Mouse (Mus musculus) hematopoietic stem cell, adult 5-6 weeks (primary cell): ENCODE measurements at regions not wholly inside any gene's neighbourhood (a gene's known extent, or its start where the extent isn't known, plus 50 kb on each side); places are given as distances from the start of the nearest gene placed in this dataset.

Experiments
- ATAC-seq, 2 experiments: fragments of 125-278 bp in 1 of 2; replicated peaks in 1 of 2; 2 replicates each; pipeline ENCODE4 v1.8.0; 2016 to 2017; ENCODE audit warnings: inconsistent platforms in 2 of 2, mild to moderate bottlenecking in 2 of 2, moderate number of reproducible peaks in 2 of 2, low read depth in 1 of 2, moderate TSS enrichment in 1 of 2; ENCODE audit not compliant: low FRiP score in 2 of 2, poor library complexity in 2 of 2, severe bottlenecking in 2 of 2, insufficient read depth in 1 of 2, low TSS enrichment in 1 of 2

DNA sequence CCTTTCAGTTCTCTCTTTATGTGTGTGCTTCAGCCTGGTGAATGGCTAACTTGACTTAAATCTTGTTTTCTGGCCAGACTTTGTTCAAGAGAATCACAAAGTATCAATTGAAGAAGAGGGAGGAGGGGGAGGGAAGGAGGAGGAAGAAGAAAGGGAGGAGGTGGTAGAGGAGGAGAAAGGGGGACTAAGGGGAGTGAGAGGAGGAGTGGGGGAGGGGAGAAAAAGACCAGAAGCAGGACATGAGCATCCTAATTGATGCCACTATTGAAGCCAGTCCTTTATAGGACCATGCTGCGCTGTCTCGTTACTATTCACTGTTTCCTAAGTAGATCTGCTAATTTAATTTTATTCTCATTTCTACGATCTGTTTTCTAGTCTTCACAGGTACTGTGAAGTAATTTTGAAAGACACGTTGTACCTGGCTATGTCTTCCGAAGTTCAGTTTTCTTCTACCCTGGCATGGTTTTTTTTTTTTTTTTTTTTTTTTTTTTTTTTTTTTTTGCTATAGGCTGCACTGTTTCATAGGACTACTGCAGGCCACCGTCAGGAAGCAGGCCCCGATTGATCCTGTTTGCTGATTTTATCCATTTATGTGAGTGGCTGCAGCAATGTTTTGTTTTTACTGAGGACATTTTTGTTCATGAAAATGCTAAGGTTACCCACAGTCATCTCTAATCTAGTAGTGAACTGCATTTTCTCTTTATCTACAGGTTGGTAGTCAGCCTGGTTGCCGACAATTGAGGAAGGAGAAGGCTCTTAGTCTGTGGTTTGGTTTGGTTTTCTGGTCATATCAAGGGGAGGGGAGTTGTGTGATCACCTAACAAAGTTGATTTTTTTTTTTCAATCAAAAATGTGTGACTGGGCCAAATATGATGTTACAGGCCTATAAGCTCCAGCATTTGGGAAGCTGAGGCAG is 184.1 kb upstream of the Meis1 start:
- ATAC-seq, result peak; percentile 46 to 60; a peak in 2 of 4 replicates

DNA sequence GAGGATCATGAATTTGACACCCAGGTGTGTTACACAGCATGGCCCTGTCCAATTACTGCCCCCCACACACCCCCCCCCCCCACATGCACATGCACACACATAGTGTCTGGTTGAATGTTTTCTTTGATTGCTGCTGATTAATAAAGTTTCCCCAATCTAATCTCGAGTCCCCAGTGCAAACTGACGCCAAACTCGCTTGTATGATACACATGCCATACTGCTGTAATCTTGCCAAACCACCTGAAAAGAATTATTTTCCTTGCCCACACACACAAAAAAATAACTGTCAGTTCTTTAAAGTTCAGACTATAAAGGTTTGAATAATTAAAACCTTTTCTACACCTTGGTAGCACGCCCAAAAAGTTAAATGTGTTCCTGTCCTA is 184.7 kb upstream of the Meis1 start:
- ATAC-seq, result no peak; a peak in 1 of 4 replicates

DNA sequence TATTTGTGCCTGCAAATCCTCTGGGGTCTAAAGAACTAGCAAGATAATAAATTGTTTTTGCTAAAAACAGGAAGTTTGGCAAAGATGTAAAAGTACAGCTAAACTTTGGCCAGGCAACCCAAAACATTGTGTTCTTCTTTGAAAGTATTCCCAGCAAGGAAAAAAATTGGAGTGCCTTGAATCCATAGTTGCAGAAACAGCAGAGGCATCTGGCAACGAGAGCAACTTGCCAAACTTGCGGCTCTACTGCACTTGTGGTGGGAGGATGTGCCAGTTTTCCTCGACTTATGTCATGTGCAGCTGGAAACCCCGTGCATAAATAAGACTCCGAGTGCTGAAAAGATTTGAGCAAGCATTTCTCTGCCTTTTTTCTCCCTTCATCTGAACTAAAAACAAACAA is 185.2 kb upstream of the Meis1 start:
- ATAC-seq, result no peak

DNA sequence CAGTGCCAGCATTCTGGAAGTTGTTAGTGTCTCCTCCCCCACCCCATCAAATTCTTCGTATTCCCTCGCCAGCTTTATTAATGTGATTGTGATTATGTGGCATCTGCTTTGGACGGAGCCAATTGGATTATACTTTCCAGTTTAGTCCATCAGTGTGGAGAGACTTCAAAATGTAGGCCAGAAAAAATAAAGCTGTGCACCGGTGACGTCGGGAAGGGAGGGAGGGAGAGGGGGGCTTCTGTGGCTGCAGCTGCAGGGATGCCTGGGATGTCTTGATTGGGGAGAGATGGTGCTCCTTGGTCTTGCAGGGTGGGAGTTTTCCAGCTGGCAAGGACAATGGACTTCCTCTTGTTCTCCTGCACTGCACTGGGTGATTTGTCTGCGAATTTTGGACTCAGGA is 185.7 kb upstream of the Meis1 start:
- no peak for ATAC-seq

DNA sequence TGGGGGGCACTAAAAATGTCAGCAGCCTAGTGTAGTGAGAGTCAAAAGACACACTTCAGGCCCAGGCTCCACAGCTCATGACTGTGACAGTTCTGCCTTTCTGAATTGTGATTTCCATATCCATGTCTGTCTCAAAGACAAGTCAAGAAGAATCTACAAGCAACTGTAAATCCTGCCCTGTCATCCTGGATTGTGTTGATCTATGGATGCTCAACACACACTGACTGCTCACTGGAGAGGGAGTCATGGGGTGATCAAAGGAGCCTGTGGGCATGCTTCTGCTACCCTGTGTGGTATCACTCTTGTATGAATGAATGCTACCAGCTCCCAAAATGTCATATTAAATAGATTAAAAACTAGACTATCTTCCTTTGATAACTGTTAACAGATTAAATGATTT is 186.4 kb upstream of the Meis1 start:
- ATAC-seq, result no peak

DNA sequence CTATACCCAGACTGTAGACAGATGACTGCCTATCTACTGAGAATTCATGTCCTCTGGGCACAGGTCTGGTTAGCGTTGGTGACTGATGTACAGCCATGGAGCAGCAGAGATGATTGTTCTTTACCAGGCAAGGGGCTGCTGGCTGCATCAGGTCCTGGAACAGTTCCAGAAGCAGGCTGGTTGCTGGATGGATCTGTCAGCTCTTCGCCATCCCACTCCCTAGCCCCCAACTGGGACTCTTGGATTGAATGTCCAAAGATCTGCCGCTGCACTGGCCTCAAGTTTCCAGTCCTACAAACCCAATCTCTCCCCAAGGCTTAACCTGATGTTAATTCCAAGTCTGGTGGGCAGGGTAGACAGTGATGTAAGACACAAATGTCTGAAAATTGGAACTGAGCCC is 200.7 kb upstream of the Meis1 start:
- no peak for ATAC-seq

DNA sequence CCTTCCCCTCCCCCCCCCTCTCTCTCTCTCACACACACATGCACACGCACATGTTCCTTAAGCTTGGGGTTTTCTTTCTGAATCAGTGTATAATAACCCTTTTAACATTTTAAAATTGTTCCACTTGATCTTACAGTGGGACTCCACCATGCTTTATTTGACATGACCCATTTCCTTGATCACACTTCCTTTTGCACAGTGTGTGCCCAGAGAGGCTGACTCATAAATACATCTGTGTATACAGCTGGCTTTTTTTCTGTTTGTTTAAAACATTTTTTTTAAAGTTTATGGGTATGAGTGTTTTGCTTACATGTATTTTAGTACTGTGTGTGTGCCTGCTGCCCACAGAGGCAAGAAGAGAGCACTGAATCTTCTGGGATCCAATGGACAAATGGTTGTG is 202.7 kb upstream of the Meis1 start:
- ATAC-seq, result no peak

DNA sequence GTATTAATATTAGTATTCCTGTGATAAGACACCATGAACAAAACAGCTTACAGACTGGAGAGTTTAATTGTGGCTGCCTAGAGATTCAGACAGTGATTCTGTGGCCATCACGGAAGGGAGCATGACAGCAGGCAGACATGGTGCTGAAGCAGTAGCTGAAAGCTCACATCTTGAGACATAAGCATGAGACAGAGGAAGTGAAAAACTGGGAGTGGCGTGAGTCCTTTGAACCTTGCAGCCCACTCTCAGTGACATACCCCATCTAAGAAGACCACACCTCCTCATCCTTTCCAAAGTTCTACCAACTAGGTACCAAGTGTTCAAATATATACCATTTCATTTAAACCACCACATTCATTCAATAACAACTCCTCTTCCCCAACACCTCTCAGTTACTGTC is 208.0 kb upstream of the Meis1 start:
- ATAC-seq, result no peak

DNA sequence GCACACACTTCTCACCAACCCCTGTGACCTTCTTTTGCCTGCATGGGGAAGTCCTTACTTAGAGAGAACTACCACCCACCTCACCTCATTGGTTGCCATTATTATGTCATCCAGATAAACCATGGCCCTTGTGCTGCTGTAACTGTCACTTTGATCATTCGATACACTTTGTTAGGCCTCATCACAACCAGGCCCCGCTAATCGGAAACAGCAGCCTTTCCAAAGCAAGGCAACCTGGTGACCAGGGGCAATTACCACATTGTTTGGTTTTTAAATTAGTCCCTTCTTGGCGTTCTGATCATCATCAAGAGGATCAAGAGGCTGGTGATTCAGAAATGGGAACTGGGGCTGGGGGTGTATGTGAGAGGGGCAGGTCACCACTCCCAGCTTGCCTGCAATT is 208.9 kb upstream of the Meis1 start:
- ATAC-seq, result no peak

DNA sequence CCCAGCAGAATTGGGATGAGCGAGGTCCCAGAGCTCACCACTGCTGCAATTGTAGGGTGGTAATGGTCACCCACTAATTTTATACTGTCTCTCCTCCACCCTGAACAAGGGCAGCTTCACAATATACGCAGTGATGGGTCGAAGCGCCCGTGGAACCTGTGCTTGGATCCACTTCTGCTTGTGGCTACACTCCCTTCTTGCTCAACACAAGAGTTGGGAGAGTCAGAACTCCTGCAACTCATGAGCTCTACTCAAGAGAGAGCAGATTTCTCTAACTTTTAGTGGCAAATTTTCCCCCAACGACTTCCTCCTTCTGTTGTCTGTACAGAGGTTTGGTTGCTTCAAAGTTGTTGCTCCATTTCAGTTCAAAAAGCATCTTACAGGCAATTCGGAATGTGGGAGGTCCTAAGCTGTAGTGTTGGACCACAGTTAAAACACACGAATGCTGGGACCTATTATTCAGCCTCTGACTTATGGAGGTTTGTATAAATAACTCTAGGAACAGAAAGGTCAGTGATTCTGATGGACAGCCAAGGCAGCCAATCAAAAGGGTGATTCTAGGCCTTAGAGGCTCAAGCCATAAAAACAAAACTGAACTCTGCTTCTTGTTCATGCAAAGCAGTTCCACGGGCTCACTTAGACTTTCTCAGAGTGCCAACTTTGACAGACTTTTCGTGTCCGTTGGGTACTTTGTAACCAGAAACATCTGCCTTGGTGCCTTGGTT is 227.8 kb upstream of the Meis1 start:
- ATAC-seq, result no peak

DNA sequence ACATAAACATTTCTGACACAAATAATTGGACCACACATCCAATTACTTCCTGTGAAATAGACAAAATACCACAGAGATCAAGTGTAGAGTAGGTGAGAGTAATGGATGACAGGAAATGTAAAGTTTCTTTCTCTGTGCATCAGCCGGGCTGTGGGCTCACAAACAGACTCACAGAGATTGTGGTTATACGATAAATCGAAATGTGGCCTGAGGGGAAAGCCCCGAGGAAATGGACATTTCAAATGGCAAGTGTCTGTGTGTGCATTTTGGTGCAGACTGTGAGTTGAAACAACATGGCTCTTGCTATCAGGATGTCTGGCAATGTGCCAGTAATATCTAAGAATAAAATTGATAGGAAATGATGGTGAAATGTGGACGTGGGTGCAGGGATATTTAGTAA is 234.8 kb upstream of the Meis1 start:
- ATAC-seq, result no peak

DNA sequence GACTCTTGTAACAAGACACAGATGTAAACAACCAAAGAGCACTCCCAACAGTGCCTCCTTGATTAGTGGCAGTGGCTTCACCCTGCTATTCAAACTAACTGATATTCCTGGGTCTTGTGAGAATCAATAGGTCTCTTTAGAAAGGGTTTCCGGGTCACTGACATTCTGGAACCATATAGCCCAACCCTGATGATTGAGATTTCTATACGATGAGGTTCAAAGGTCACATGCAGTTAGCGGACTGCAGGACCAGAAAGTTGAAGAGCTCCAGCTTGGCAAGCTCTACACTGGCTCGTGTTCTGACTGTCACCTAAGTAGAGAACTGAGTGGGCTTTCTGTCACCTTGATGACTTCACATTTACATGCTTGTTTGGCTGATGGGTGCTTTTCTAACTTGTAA is 235.4 kb upstream of the Meis1 start:
- no peak for ATAC-seq

DNA sequence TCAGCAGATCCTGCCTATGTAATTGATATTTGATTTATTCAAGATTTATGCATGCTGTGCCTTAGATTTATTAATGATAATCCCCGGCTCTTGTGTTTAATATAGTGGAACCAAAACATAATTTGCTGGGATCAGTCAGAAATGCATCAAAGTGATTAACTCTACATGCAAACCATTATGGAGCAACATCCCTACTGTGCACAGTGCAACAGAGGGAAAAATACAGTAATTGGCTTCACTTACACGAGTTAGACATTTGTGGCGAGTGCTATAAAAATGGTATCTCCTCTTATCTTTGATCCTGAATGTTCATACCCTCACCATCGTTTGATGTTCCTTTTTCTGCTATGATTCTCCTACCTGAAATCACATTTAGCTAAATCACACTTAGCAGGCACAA is 238.8 kb upstream of the Meis1 start:
- ATAC-seq, result no peak

DNA sequence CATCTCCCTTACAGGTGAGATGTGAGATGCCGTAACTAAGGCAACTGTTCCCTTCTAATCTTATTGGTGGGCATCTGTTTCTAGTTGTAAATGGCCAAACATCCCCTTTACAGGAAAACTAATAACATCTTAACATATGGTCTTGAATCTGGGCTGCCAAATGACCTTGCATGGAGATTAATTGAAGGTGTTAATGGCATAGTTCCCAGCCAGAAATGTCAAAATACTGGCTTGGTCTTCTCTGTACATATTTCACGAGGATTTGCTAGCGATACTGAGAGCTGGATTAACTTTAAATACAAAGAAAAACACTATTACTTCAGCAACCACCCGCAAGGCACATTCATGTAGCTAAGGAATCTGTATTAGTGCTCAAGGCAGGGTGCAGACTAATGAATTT is 244.0 kb upstream of the Meis1 start:
- no peak for ATAC-seq

DNA sequence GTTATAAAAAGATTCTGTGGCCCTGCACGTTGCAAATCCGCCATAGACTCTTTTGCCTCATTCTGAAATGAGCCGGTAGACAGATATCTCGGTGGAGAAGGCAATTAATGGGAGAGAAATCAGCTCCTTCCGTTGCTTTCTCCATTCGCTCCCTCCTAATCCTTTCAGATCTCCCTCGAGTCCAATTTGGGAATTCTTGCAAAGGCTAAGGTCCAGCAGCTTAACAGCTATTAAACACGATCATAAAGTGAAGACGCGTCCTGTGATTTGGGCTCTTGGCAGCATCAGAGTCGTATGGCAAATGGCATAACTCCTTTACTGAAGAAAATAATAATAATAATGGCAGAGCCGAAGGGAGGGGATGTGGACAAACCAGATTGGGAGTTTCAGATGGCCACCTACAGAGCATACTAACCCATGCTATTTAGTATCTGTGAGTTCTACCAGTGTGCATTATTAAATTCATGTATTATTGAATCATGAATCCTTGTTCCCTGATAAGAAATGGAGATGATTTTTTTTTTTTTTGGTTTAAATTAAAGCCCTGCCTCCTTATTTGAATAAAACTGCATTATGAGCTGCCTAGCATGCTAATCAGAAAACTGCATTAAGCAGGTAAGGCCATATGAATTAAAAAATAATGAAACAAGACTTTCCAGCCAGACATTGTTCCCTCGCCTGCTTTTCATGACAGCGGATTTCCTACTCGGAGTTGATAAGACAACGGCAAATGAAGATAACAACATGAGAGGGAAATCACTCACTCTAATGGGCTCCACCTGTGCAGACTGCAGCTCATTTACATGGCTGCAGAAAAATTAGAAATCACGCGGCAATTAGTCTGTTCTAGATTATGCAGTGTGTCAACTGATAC is 246.2 kb upstream of the Meis1 start:
- ATAC-seq, result no peak

DNA sequence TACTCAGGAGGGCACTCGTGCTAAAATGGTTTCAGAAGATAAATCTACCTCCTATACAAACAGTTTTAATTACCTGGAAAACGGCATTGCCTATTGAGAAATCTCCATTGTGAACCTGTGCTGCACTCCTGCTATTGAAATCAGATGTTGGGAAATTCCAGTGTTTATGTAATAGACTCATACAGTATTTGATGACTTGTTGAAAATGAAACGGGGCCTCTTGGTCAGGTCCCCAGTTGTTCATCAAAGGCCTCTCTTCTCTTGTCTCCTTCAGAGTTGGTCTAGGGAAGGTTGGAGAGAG is 246.8 kb upstream of the Meis1 start:
- ATAC-seq, result no peak

DNA sequence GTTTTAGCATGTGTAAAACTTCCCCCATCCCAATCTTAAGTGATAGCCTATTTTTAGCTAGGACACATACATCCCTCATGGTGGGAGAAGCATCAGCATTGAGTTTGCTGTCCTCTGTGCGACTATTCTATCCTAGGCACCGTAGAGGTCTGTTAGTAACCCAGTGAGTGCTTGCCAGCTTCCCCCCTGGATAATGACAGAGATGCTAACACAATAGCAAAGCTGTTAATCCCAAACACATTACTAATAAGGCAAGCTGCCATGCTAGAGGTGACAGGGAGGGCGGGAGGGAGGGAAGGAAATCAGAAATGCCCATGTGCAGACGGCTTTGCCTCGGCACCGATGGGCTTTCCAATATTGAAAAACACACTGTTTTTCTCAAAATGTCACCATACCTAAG is 272.2 kb upstream of the Meis1 start:
- no peak for ATAC-seq

DNA sequence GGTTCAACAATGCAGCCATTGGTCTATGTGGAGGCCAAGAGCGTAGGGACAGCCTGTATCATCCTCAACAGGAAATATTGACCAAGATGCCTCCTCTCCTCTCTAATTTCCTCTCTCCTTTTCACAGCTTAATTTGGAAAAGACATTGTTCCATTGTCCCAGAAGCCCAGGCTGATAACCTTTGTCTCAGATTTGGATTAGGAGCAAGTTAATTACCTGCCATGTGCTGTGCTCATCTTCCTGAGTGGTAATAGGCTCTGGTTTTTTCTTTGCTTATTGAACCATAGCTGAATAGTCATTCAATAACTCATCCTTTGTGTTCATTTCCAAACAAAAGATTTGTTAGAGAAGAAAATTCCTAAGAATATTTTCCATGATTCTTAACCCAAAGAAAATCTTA is 280.6 kb upstream of the Meis1 start:
- ATAC-seq, result no peak
